Mouse (Mus musculus) E14TG2a.4 (cell line): ENCODE data around the gene Afp.

Experiments used
- CTCF ChIP-seq: conservative IDR thresholded peaks from 2 replicates; pipeline ENCODE4 v1.5.1; 2014; ENCODE audit warnings: low read length
- POU5F1 ChIP-seq: IDR thresholded peaks from 2 replicates; pipeline ENCODE4 v1.6.1; 2014; ENCODE audit warnings: low read length, borderline replicate concordance

DNA sequence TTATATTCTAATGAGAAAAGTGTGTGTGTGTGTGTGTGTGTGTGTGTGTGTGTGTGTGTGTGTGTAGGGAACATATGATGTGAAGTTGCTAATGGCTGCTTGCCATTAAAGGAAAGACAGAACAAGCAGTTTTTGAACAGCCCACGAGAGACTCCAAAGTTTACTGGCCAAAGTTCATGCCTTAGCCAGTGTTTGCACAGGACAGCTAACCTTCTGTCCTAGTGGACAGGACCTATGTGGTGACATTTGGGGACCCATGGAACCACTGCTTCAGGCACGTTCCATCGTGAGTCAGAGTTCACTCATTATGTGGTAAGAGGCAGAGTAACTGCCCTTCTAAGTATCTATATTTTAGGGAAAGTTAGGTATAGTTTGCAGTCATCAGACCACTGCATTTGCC, 43.0 kb upstream of the Afp start:
- TF ChIP-seq CTCF (no peak), POU5F1 (no peak)
